Mouse (Mus musculus) right cerebral cortex, postnatal 14 days (tissue): Measurements from ENCODE around the gene Acbd4.

Source experiments
- DNase-seq: peaks from one replicate; pipeline ENCODE4 v3.0.0; 2022

Acbd4 gene

GRCm38 (mm10) chr11:103115163-103116007 is 13.9 kb downstream of the Acbd4 start:
- peak; percentile 74 for DNase-seq

- peak; percentile 99 for DNase-seq
Measured at GRCm38 (mm10) chr11:103116008-103116818, 14.7 kb downstream of the Acbd4 start, which contains the start of gene Hexim1. Hexim1 (plus strand) TSS chr11:103116231.

GRCm38 (mm10) chr11:103116959-103117590 is 15.6 kb downstream of the Acbd4 start:
- DNase-seq, result peak; percentile 75

DNA sequence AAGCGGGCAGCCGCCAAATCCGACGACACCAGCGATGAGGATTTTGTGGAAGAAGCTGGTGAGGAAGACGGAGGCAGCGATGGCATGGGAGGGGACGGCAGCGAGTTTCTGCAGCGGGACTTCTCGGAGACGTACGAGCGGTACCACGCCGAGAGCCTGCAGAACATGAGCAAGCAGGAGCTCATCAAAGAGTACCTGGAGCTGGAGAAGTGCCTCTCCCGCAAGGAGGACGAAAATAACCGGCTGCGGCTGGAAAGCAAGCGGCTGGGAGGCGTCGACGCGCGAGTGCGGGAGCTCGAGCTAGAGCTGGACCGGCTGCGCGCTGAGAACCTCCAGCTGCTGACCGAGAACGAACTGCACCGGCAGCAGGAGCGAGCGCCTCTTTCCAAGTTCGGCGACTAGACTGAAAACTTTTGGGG is 16.1 kb downstream of the Acbd4 start:
- DNase-seq, result peak; percentile 47

GRCm38 (mm10) chr11:103118866-103119265 is 17.4 kb downstream of the Acbd4 start:
- no peak for DNase-seq

- DNase-seq, result no peak
Measured at GRCm38 (mm10) chr11:103119609-103120008, 18.1 kb downstream of the Acbd4 start.

DNA sequence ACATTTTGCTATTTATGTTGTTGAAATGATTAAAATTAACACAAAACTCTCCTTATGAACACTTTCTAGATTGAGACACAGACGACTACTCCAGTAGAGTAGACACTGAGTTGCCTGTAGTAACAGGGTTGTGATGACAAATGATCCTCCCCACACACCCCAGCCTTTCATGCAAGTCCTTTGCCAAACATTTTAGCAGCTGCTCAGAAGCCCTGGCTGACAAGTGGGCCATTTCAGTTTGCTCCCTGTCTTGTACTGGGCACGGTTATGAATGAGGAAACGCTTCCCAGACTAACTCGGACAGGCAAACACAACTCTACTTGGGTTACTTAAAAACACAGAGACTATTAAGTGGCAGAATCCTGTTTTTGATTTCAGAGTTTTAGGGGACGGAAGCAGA is 18.8 kb downstream of the Acbd4 start:
- DNase-seq, result no peak

- DNase-seq, result peak; percentile 71
Measured at GRCm38 (mm10) chr11:103131701-103132575, 30.5 kb downstream of the Acbd4 start, which contains the start of gene Hexim2. Hexim2 (plus strand) TSS chr11:103132429.

- DNase-seq, result peak; percentile 100
Measured at GRCm38 (mm10) chr11:103132576-103133455, 31.3 kb downstream of the Acbd4 start.

- DNase-seq, result no peak
Measured at GRCm38 (mm10) chr11:103133456-103134185, 32.1 kb downstream of the Acbd4 start.

- DNase-seq, result no peak
Measured at GRCm38 (mm10) chr11:103134221-103134620, 32.7 kb downstream of the Acbd4 start.

- no peak for DNase-seq
Measured at GRCm38 (mm10) chr11:103136039-103136577, 34.6 kb downstream of the Acbd4 start.

GRCm38 (mm10) chr11:103139951-103140762 is 38.7 kb downstream of the Acbd4 start:
- DNase-seq, result no peak

DNA sequence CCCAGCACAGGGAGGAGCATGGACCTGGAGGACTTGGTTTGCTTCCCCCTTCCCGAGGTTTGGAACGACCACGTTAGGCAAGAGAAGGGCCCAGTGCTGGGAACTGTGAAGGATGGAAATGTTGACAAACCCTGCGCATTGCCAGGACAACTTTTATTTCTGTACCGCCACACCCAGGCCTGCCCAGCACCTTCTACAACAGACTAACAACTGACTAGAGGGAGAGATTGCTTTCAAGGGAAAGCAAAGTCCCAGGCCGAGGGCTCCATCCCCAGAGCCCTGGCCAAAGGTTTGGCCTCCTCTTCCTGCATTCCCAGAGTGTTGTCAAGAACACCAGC is 39.2 kb downstream of the Acbd4 start:
- no peak for DNase-seq

DNA sequence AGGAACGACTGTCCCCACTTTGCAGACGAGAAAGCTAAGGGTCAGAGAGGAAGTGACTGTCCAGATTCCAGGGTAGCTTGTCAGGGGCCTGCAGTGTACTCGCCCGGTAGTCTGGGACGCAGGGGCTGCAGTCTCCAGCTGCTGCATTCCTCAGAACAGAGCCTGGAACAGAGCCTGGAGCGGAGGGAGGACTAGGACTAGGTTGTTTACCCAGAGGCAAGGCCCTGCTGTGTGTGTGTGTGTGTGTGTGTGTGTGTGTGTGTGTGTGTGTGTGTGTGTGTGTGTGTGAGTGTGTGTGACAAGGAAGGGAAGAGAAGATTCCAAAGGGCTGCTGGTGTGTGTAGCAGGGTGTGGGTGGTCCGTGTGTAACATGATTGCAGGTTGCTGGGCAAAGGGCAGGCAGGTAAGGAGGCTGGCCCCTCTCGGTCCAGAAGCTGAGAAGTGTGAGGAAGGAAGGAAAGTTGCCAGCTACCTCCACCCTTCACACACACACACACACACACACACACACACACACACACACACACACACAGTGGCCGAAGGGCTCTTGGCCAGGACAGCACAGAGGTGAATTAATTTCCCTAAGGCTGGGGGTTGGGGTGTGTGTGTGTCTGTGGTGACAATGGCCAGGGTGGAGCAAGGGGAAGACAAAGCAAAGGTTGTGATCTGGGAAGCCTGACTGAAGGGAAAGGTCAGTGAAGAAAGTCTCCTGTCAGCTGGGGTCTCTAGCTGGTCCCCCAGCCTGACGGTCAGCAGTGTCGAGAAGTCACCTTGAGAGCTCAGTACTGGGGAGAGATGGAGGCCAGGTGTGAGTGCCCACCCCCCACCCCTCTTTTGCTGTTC is 39.8 kb downstream of the Acbd4 start:
- peak; percentile 31 for DNase-seq

- DNase-seq, result no peak
Measured at GRCm38 (mm10) chr11:103141944-103142255, 40.4 kb downstream of the Acbd4 start.

GRCm38 (mm10) chr11:103142441-103143182 is 41.1 kb downstream of the Acbd4 start:
- peak; percentile 80 for DNase-seq
